Mouse (Mus musculus): ENCODE results near the gene Trim26.

The Trim26 gene

GRCm38 (mm10) chr17:36899376-36899775 lies 62.4 kb downstream of the Trim26 start:
- in situ Hi-C loops (cut with MboI), result no loop called here

- in situ Hi-C loops (cut with MboI), result no loop called here
These were observed 63.1 kb downstream of the Trim26 start for GRCm38 (mm10) chr17:36900001-36900400.

GRCm38 (mm10) chr17:36900691-36901090 lies 63.8 kb downstream of the Trim26 start:
- in situ Hi-C loops (cut with MboI), result no loop called here

GRCm38 (mm10) chr17:36903651-36904050 lies 66.7 kb downstream of the Trim26 start:
- in situ Hi-C loops (cut with MboI), result no loop called here

- in situ Hi-C loops (cut with MboI), result no loop called here
These were observed 71.3 kb downstream of the Trim26 start for GRCm38 (mm10) chr17:36908235-36908634.
